Mouse (Mus musculus): ENCODE measurements at regions not wholly inside any gene's neighbourhood (a gene's known extent, or its start where the extent isn't known, plus 50 kb on each side); places are given as distances from the start of the nearest gene placed in this dataset.

- TF ChIP-seq SIN3A (IDR thresholded peaks at IDR 0.05; ENCODE audit: low read length) (no peak), TBP (conservative IDR thresholded peaks at IDR 0.05; ENCODE audit: low read depth, low read length) (no peak), CTCF (conservative IDR thresholded peaks at IDR 0.05 in 1 of 2, IDR thresholded peaks at IDR 0.05 in 1 of 2; ENCODE audit: low read depth in 2 of 2, low read length in 2 of 2) (0 out of 4 replicates have a peak, but pooled peaks of 1 of the 2 experiments have one; percentile 17), UBTF (IDR thresholded peaks at IDR 0.05; ENCODE audit: low read depth, low read length) (no peak), CHD2 (IDR thresholded peaks at IDR 0.05; ENCODE audit: low read length) (no peak), GABPA (IDR thresholded peaks at IDR 0.05; ENCODE audit: insufficient replicate concordance, low read depth, low read length) (no peak), USF1 (IDR thresholded peaks at IDR 0.05; ENCODE audit: low read depth, low read length) (no peak)
These were observed 351.7 kb upstream of the Fam241a start for GRCm38 (mm10) chr3:128247816-128248215.
